Mouse (Mus musculus) WW6 (cell line): ENCODE results near the gene Samd8.

Experiments
- DNase-seq: peaks from one replicate; pipeline ENCODE4 v3.0.0-alpha.2; 2013; ENCODE audit warnings: low read depth, low spot score

Samd8 gene

DNA sequence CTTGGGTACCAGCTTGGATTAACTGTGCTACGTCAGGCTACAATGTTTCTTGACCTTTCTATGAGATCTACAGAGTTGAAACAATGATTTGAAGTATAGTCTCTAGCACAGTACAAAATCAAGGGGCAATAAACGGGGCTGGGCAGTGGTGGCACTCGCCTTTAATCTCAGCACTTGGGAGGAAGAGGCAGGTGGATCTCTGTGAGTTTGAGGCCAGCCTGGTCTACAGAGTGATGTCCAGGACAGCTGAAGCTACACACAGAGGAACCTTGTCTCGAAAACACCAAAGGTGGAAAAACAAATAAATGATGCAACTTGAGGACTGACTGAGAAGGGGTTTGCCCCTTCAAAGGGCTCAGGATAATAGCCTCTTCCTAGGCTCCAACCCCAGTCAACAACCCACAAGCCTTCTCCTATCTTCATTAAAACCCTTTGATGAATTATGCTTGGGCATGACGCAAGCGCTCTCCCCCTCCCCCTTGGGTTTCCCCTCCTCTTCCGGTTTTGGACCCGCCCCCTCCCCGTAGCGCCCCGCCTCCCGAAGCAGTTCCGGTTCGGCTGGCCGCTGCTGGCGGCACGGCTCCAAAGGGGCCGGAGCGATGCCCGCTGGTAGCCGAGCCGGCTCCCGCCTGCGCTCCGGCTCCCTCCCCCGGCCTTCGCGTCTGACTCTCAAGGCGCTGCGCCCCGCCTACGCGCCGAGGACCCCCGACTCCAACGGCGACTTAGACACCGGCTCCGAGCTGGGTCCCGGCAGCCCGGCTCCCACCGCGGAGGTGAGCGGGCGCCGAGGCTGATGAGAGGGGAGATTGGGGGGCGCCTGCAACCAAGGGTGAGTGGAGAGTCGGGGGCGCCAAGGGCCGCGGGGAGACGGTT is at the start of gene Samd8:
Samd8 (plus strand) TSS at position 524 of the 873 bp plus-strand sequence.
- peak; percentile 66 for DNase-seq

DNA sequence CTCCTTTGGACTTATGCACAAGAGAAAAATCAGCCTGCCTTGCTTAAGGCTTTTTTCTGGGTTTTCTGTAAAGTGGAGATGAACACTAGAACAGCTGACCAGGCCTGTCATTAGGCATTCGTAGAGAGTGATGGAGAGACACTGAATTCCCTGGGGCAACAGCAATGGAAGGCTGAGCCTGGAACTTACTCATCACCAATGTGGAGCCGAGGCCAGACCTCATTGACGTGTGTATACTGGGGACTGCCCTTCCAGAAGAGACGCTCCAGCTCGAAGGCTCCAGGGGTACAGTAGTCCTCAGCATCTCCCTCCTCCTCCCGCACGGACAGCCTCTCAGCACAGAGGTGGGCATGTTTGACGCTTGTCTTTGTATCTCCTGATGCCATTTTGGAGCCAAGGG is 47.6 kb upstream of the Samd8 start:
- no peak for DNase-seq

DNA sequence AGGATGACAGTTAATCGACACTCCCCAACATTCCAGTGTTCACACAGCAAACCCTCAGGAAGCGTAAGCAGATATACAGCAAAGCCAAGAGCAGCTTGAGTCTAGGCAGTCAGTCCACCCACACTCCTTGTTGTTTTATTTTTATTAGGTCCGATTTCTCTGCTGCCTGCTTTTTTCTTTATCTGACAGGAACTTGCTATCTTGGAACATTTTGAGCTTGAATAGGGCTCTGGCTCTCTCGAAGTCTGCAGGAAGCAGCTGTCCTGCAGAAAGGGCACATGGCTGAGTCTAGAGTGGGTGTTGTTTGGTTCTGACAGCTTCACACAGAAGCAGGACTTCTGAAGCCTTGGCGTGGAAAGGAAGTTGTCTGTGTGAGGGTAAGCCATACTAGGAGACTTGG is 47.1 kb upstream of the Samd8 start:
- no peak for DNase-seq

DNA sequence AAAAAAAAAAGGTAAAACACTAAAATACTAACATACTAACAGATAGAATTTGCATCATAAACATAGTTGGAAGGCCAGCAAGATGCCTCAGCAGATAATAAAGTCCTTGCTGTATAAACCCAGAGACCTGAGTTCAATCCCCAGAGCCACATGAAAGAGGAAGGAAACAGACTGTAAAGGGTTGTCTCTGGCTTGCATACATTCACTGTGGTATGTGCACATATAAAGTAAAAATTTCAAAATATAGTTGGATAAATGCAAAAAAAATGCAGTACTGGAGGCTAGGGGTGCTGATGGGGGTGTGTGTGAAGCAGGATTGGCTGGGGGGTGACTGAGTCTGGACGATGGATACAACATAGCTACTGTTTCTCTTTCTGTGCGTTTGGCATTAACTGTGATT is 44.9 kb upstream of the Samd8 start:
- DNase-seq: no peak

DNA sequence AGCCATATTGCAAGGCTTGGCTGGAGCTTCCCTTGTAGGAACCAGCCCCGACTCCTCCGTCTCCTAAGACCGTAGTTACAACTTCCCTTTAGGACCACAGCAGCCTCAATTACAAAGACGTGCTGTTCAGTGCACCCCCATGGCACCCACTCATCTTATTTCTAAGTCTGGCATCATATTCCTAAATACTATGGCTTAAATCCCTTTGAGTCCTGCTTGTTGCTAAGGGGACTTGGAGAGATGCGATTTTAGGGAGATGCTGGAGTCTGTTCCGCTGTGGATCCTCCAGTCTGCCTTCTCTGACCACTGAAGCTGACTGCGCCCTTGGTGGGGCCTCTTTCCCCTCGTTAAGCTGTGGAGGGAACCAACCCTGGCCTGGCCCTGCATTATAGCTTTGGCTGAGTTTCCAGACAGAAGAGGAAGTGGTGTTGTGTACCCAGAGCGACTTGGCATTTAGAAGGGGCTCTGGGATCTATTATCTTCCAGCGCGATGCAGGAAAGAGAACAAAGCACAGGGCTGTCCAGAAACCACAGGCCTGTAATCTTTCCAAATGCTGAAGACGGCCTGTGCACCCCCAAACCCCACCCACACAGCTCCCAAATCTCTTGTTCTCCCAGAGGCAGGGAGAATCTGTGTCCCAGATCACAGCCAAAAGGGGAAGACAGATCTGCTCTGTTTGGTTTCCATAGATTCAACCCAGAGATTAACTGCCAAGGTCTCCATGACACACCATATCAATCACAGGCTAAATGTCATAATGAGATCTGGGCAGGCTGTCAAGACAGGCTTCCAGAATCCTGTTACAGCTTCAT is 43.4 kb upstream of the Samd8 start:
- DNase-seq: no peak

DNA sequence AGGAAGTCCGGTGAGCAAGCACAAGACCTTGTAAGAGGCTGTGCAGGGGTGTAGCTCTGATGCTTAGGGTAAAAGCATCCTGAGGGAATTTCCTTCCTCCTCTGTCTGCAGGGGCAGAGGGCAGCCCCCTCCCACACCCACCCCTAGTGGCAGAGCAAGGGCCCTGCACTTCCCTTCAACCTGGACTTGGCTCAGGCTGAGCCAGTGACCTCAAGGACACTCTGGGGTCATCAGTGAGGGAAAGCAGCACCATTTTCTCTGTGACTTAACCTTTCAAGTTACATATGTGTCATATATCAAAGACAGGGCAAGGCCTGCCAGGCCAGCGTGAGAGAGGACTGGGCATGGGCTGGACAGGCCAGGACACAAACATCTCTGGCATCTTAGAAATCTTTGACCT is 40.8 kb upstream of the Samd8 start:
- DNase-seq: no peak

DNA sequence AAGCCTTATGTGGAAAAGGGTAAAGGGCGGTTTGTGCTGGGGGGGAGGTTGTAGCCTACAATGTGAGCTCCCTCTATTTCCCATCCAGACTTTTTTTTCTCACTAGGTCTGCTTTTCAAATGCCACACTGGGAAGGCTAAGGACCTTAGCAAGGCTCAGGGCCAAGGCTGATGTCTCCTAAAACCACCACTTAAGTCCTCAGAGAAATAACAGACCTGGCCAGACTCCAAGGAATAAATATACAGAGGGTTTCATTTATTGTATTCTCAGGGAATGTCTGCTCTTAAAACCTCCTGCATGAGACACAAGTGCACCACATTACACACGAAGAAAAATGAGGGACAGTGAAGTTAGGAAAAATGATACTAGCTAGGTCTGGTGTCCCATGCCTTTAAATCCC is 39.1 kb upstream of the Samd8 start:
- DNase-seq: no peak

DNA sequence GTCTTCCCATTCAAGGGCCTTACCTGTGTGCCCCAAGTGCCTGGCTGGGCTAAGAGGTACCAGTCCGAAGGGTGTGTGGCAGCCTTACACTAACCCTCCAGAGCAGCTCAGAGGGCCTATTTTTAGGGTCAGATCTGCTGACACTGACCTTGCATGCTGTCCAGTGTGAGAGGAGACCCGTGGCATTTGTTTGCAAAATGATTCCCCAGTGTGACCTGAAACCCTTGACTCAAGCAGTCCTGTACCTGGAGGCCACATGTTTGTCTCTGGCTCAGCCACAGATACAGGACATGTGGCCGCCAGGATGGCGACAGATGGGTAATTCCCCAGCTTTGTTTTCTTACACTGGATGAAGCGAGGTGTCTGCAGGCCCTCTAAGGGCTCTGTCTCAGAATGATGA is 35.8 kb upstream of the Samd8 start, which contains the start of gene Dupd1:
Dupd1 (minus strand) TSS at position 91 of the 400 bp plus-strand sequence.
- no peak for DNase-seq

DNA sequence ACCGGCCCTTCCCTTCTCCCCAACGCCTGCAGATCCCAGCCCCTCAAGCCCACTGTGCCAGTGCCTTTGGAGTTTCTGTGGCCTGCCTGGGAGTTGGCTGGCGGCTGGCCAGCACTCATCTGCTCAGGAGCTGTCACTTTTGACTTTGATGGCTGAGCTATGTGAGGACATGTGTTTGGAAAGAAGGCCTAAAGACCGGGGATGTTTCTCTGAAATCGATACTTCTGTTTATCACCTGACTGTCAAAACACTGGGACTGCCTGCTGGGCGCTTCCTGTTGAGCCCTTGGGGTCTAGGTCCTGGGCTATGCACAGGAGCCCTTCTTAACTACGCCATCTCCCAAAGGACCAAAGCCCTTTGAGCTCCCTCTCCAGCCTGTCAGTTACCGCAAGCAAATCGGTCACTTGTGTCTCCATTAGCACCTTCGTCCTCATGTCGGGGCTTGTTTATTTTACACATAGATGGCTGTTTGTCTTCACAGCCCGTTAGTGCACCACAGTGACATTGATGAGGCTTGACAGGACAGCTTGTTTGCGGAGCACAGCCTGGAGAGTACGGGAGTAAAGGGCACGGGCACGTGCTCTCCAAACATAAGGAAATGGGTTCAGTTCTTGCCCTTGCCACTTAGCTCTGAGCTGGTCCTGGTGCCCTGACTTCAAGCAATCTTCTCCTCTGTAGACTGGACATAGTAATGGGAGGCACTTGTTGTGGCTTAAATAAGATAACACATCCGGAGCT is 30.5 kb upstream of the Samd8 start:
- DNase-seq: no peak

DNA sequence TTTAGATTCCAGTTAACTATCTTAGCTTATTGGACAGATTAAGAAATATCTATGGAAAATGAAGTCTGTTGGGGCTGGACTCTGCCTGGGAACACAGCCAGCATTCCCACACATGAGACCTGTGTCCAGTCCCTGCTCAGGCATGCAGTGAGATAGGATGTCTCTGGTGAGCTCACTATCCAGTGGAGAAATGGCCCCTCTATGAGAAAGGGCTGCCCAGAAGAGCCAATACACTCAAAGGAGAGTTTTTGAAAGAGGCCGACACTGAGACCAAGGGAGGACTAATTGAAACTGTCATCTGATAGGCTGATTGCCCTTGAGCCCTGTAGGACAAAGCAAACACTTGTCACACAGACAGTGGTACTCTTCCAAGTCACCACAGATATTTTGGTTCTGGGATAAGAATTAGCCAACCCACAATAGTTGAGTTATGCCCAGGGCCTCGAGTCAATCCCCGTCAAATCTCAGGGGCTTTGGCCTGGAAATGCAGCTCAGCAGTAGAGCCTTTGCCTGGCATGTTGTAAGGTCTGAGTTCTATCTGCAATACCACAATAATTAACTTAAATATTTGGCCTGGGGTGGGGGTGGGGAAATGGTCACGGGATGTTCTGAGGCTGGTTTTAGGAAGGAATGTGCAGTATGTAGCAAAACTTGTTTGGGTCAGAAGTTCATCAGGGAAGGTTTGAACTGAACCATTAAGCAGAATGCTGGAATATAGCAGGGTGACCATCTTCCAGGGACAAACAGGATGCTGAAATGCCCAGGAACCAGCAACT is 29.7 kb upstream of the Samd8 start:
- DNase-seq: no peak

DNA sequence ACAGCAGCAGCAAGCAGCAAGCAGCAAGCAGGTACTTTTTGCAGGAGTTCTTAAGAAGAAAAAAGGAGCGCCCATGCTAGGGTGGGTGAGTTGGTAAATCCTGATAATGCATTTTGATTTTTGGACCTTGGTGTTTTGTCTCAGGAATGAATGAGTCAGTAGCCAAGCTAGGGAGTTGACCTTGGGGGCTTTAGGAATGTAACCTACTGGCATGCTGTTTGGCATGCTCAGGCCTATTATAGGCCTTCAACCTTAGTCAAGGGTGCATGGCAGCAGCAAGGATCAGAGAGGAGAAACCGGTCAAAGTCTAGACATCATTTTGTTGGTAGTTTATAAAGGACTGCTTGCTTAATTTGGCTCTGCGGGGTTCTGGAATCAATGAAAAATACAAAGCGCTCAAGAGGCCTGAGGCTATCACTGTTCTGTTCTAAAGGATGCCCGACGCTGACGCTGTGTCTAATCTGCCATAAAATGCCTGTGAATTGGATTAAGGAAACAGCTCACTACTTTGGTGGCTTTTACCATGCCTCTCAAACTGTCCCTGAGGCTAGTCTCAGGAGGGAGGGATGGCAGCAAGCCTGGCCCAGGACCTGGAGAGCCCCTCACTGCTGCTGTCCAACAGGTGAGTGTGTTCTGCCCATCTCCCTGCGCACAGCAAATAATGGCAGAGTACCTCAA is 28.2 kb upstream of the Samd8 start:
- DNase-seq: no peak

DNA sequence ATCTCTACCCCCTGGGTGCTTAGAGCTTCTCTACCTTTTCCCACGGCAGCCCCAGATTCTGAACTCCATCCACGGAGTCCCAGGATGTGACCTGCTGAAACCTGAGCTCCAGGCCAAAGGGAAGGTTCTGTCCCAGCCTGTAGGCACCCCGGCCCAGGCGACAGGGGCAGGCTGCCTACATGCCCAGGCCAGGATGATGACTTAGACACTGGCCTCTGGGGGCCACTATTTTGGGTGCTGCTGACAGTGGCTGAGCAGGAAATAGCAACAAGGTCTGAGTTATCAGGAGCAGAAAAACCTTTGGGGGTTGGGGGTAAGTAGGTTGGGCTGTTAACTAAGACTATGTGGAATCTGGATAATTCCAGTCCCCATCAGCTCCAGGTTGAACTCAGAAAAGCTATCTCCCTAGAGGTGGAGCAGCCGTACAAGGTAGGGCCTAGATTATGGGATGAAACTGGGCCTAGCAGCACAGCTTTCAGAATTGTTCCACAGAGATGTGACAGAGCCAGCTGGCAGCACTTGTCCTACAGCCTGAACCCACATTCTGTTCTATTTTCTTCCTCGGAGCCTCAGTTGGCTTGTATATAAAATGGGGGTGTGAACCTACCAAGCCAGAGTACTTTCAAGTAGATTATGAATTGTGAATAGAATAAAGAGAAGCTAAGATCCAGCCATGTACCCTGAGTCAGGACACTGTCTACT is 21.1 kb upstream of the Samd8 start:
- DNase-seq: no peak

DNA sequence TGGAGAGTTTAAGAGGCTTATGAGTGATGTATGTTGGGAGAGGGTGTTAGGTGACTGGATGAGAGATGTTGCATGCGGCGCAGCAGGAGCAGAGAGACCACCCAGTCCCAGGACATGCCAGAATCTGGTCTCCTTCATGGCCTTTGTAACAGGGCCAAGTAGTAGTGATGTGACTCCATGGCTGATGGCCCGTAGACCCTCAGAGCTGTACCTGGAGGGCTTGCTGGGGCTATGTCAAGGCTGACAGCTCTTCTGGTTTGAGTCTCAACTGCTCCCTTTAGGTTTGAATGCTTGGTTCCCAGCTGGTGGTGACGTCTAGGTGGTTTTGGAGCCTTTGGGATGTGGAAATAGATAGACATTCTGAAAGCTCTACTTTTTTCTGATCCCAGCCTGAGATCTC is 20.4 kb upstream of the Samd8 start:
- no peak for DNase-seq

DNA sequence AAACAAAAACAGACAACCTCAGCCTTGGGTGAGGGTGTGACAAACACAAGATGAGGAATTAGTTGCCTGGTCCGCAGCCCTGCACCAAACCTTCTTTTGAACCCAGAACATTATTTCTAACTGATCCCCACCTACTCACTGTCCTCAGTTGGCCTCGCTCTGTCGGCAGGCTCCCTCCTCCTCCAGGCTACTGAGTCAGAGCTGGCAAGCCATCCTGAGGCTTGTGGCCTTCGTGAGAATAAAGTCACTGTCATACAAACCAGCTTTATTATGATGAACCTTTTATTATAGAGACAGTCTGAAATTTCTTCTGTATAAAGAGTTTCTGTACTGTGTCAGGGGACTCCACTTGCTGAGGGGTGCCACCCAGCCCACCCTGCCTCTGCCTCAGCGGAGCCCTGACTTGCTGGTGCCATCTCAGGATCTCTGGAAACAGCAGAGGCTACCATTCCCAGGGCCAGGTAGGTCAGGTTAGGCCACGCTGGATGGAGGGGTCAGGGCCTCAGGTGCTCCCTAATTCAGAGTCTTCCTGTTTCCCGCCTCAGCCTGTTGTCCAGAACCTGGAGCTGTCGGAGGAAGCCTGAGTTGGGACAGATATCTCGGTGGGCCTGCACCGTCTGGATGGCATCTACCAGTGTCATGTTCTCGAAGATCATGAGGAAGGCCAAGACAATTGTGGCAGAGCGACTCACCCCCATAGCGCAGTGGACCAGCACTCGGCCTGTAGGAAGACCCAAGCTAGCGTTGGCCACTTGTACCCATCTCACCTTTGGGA is 17.0 kb upstream of the Samd8 start:
- DNase-seq: no peak

DNA sequence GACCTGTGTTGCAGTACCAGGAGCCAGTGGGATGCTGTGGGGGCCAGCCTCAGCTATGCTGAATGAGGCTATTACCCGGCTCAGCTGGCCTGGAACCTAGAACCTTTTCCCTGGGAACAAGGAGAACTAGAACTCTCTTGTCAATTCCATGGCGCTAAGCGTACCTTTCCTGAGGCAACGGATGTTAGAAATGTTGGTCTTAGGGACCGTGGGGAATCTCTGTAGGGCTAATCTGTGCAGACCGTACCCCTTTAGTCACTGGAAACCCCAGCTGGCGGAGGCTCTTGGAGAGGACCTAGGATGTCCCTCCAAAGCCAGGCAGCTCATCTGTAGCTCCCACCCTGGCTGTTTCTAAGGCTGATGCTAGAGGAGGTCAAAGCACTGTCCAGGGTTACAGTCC is 10.0 kb upstream of the Samd8 start:
- no peak for DNase-seq

DNA sequence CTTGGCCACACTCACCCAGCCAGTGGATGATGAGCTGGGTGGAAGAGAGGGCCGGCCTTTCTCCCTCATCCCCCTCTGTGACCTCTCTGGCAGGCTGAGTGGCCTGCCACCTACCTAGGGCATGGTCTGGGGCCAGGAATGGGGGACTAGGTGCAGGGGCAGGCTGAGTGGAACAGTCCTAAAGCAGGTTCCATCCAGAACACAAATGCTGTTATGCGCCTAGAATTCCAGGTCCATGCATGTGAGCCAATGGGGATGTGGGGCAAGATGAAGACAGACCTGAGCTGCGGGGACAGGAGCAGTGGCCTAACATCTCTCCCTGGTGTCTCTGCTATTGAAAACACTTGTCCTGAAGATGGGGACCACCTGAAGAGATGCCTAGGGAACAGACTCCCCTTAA is 9.0 kb upstream of the Samd8 start:
- DNase-seq: no peak

DNA sequence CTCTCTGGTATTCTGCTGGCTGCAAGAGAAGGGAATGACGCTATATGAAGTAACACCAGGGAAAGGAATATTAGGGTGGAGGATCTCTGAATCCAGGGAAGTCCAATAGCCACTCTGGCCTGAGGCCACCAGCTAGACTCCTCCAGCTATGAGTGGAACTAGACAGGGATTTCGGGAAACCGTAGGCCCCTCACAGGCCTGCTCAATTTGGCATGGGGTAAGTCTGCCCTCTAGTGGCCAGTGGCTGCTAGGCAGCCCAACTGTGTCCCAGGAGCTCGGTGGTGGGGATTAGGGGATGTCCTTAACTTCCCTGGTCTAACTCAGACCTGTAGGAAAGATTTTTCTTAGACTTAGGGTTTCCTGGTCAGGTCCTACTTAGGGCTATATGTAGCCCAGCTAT is 8.5 kb upstream of the Samd8 start:
- peak; percentile 53 for DNase-seq

DNA sequence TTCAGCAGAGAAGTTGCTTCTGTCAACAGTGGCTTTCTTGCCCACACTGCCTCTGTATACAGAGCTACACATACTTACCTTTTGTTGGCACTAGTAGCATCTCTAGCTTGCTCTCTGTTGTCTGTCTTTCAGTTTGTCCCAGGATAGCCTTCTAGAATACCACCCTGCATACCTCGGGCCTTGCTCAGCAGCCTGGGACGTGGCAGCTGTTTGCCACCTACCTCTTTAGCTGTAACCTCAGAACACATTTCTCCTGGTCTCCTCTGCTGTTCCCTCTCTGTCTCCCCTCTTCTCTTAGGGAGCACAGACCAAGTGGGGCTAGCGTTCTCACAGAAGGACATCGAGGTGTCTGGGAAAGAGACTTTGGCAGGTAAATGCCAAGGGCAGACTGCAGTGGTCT is 7.9 kb upstream of the Samd8 start:
- no peak for DNase-seq

DNA sequence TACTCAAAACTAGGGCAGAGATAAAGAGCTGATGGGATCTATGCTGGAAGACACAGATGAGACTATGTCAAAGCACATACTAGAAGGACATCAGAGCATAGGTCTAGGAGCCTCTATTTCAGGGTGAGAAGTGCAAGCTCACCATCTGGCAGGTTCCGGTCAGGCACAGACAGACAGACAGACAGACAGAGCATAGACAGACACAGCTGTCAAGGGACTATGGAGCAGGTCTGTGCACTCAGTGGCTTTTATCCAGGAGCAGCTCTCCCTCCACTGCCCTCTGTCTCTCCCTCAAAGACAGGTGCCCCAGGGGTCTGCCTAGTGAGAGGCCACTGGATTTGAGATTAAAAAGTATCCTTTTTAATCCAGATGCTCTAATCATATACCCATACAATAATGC is 6.2 kb upstream of the Samd8 start:
- no peak for DNase-seq
